Mouse (Mus musculus): Measurements from ENCODE around the gene Sfxn5.

- no peak for TF ChIP-seq CTCF (IDR thresholded peaks at IDR 0.05; ENCODE audit: borderline replicate concordance, insufficient read depth, low read depth, low read length)
- no peak for TF ChIP-seq POLR2A (IDR thresholded peaks at IDR 0.05; ENCODE audit: borderline replicate concordance, insufficient read depth, low read length)
Observed at GRCm38 (mm10) chr6:85218684-85219445, 114.4 kb downstream of the Sfxn5 start.
